Mouse (Mus musculus) kidney, adult 2 months (tissue): Measurements from ENCODE around the gene Polk.

Experiments
- CTCF ChIP-seq: fragments of 200-500 bp; conservative IDR thresholded peaks from 2 replicates; pipeline ENCODE4 v1.5.1; 2011; ENCODE audit warnings: low read depth, mild to moderate bottlenecking, control low read depth, low read length, moderate library complexity, mixed read lengths; ENCODE audit not compliant: insufficient read depth, insufficient read length
- POLR2A ChIP-seq: fragments of 200-500 bp; IDR thresholded peaks from one replicate; pipeline ENCODE4 v1.6.1; 2011; ENCODE audit warnings: low read depth, low read length, control low read depth

DNA sequence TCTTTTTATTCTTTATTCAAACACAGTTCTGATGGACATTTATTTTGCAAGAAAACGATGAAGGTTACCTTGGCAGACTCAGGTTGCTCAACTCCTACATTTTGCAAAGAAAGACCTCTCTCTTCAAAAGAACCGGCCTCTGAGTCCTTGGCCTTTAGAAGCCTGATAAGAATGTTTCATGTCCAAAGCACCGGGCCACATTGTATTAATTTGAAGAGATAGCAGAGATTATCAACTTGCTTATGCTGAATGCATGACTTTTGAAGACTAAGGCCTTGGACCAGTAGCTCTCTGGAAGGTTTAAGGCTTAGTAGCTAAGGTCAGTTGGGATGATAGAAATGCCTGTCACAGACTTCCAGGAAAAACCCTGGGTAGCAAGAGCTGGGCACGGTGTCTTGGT, 65.2 kb downstream of the Polk start:
- TF ChIP-seq CTCF: no peak
- no peak for TF ChIP-seq POLR2A
